Mouse (Mus musculus) brain, adult 2 months (tissue): ENCODE measurements at regions not wholly inside any gene's neighbourhood (a gene's known extent, or its start where the extent isn't known, plus 50 kb on each side); places are given as distances from the start of the nearest gene placed in this dataset.

ENCODE experiments used
- DNase-seq: peaks from one replicate; pipeline ENCODE4 v3.0.0; 2011; ENCODE audit warnings: low read depth, low spot score

DNA sequence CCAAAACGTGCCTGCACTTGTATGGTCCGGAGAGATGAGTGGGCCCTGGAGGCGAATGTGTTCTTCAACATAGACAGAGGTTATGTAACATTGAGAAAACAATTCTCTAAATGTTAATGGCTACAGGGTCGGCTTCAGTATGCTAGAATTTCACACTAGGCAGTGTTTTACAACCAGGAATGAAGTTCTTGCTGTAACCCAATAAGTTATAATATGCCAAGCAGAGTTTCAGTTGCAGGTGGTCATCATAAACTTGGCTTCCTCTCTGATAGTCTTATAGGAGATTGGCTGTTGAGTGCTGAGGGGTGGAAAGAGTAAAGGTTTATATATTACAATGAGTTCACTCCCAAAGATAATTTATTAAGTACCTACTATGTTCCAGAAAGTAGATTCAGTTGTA is 64.8 kb upstream of the Cenpw start:
- no peak for DNase-seq

DNA sequence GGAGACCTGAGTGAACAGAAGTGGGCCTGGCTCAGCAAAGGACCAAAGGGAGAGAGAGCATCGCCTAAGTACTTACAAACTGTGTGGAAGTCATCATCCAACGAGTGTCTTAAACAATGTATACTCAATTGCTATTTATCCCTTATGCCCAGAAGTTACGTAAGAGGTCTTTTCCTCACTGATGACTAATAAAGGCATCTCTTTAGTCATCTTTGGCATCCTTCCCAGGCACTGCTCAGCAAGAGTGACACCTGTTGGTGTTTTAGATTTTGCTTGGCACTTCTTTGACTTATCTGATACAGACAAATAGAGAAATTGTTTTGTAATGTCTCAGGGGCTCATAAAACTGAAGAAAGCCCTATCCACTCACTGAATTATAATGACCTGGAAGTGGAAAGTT is 59.4 kb upstream of the Cenpw start:
- peak; percentile 47 for DNase-seq

DNA sequence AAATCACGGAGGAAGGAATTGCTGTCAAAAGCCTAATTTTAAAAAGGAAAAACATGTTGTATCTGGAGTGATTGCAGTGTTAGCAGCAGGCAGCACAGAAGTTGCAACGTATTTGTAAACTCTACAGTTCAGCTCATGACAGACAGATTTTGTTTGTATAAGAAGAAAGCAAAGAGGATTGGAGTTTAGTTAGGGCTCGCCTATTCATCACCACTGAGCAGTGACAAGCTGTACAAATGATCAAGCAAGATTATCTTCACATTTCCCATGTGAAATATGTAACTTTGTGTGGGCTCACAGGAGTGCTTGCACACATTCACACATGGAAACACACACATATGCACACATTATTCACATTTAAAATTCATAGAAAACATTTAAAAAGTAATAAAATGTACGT is 57.5 kb upstream of the Cenpw start:
- DNase-seq: peak; percentile 10
